In the genomic region with DNA sequence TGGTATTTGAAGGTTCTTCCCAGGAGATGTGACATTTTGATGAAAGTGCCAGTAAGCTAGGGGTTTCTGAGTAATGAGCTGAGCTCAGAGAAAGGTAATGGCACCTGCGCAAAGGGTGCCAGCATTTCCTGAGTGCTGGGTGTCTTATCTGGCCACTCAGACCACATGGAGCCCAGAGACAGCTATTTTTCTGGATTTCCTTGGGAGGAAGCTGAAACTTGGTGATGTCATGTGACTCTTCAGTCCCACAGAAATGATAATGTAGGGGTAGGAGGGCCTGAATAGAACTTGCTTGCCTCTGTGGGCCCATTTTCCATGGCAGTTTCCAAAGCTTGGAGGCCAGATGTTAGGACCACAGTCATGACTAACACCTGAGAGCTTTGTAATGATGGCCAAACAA, we compare ENCODE assay signal across 2 mouse cellular contexts.
TF ChIP-seq lines count a peak whose summit lies in the region.

No protein-coding gene starts in this region.

TF ChIP-seq in CH12.LX, 34 proteins besides CTCF, POLR2A, EP300 and RAD21:
- TF ChIP-seq SMC3 (IDR thresholded peaks at IDR 0.05; ENCODE audit: low read depth, low read length) (no peak), E2F4 (IDR thresholded peaks at IDR 0.05; ENCODE audit: insufficient replicate concordance, low read depth, low read length) (no peak), USF1 (IDR thresholded peaks at IDR 0.05; ENCODE audit: low read depth, low read length) (0 out of 2 replicates have a peak, but pooled peaks have one; percentile 13), GABPA (IDR thresholded peaks at IDR 0.05; ENCODE audit: insufficient replicate concordance, low read depth, low read length) (no peak), ZC3H11A (IDR thresholded peaks at IDR 0.05; ENCODE audit: low read depth, low read length) (no peak), ZNF384 (IDR thresholded peaks at IDR 0.05; ENCODE audit: low read depth, low read length) (no peak), MAZ (IDR thresholded peaks at IDR 0.05; ENCODE audit: low read depth, low read length) (no peak), PAX5 (IDR thresholded peaks at IDR 0.05; ENCODE audit: low read length) (no peak), CHD2 (IDR thresholded peaks at IDR 0.05; ENCODE audit: low read length) (no peak), MXI1 (IDR thresholded peaks at IDR 0.05; ENCODE audit: low read depth, low read length) (no peak), MAX (IDR thresholded peaks at IDR 0.05; ENCODE audit: low read length) (no peak), NRF1 (IDR thresholded peaks at IDR 0.05; ENCODE audit: low read depth, low read length) (no peak), ETS1 (conservative IDR thresholded peaks at IDR 0.05; ENCODE audit: low read depth, low read length) (0 out of 2 replicates have a peak, but pooled peaks have one; percentile 5), MAFK (IDR thresholded peaks at IDR 0.05; ENCODE audit: insufficient replicate concordance, low read length) (no peak), RCOR1 (conservative IDR thresholded peaks at IDR 0.05; ENCODE audit: low read depth, low read length) (no peak), USF2 (conservative IDR thresholded peaks at IDR 0.05; ENCODE audit: low read depth, low read length) (0 out of 2 replicates have a peak, but pooled peaks have one; percentile 12), NELFE (IDR thresholded peaks at IDR 0.05; ENCODE audit: low read depth, low read length) (no peak), UBTF (IDR thresholded peaks at IDR 0.05; ENCODE audit: low read depth, low read length) (no peak), TCF12 (IDR thresholded peaks at IDR 0.05; ENCODE audit: low read depth, low read length) (no peak), SIN3A (IDR thresholded peaks at IDR 0.05; ENCODE audit: low read length) (no peak), JUN (IDR thresholded peaks at IDR 0.05; ENCODE audit: insufficient read depth, low read depth, low read length) (no peak), MEF2A (IDR thresholded peaks at IDR 0.05; ENCODE audit: borderline replicate concordance, low read depth, low read length) (no peak), KAT2A (IDR thresholded peaks at IDR 0.05; ENCODE audit: insufficient replicate concordance, low read length) (no peak), CHD1 (IDR thresholded peaks at IDR 0.05; ENCODE audit: low read depth, low read length) (no peak), ELF1 (IDR thresholded peaks at IDR 0.05; ENCODE audit: low read depth, low read length) (no peak), TBP (conservative IDR thresholded peaks at IDR 0.05; ENCODE audit: low read depth, low read length) (no peak), POLR2AphosphoS2 (IDR thresholded peaks at IDR 0.05; ENCODE audit: low read depth, low read length) (no peak), ZKSCAN1 (IDR thresholded peaks at IDR 0.05; ENCODE audit: borderline replicate concordance, low read depth, low read length) (no peak), ZMIZ1 (IDR thresholded peaks at IDR 0.05; ENCODE audit: low read depth, low read length) (no peak), BHLHE40 (IDR thresholded peaks at IDR 0.05; ENCODE audit: low read depth, low read length) (peak; percentile 8; the same call in 1 of the 2 replicates), MYC (IDR thresholded peaks at IDR 0.05; ENCODE audit: low read depth, low read length) (peak; percentile 12; the same call in 1 of the 2 replicates), HCFC1 (IDR thresholded peaks at IDR 0.05; ENCODE audit: low read depth, low read length) (no peak), JUND (conservative IDR thresholded peaks at IDR 0.05; ENCODE audit: low read depth, low read length) (no peak), IRF4 (IDR thresholded peaks at IDR 0.05; ENCODE audit: low read depth, low read length) (no peak)

TF ChIP-seq in MEL, 35 proteins besides CTCF, POLR2A, EP300 and RAD21:
- TF ChIP-seq RCOR1 (IDR thresholded peaks at IDR 0.05; ENCODE audit: low read depth, low read length) (no peak), GATA1 (IDR thresholded peaks at IDR 0.05; ENCODE audit: low read depth, low read length) (0 out of 2 replicates have a peak, but pooled peaks have one; percentile 26), USF2 (IDR thresholded peaks at IDR 0.05; ENCODE audit: borderline replicate concordance in 1 of 2, insufficient read depth in 1 of 2, low read depth in 1 of 2, low read length in 2 of 2) (0 out of 4 replicates have a peak, but pooled peaks of 1 of the 2 experiments have one; percentile 31), ELF1 (IDR thresholded peaks at IDR 0.05; ENCODE audit: low read depth, low read length) (no peak), MYC (IDR thresholded peaks at IDR 0.05; ENCODE audit: low read depth, low read length) (peak; percentile 49; the same call in 1 of the 2 replicates), ETS1 (IDR thresholded peaks at IDR 0.05; ENCODE audit: low read depth, low read length) (peak; percentile 58), POLR2AphosphoS2 (IDR thresholded peaks at IDR 0.05; ENCODE audit: low read length) (no peak), USF1 (IDR thresholded peaks at IDR 0.05; ENCODE audit: low read depth, low read length) (peak; percentile 81), JUND (IDR thresholded peaks at IDR 0.05; ENCODE audit: low read depth, low read length) (no peak), MAZ (IDR thresholded peaks at IDR 0.05; ENCODE audit: low read depth, low read length) (no peak), TCF12 (IDR thresholded peaks at IDR 0.05; ENCODE audit: low read depth, low read length) (peak; percentile 22; the same call in 1 of the 2 replicates), MXI1 (IDR thresholded peaks at IDR 0.05; ENCODE audit: low read depth, low read length) (peak; percentile 37; the same call in 1 of the 2 replicates)
